Mouse (Mus musculus): ENCODE data around the gene Rassf3.

Gene Rassf3

GRCm38 (mm10) chr10:121419640-121420470 lies 56.3 kb downstream of the Rassf3 start:
- in situ Hi-C loops (cut with MboI; ENCODE audit: unreplicated experiment in 2 of 2): loop anchor here (5.0 kb wide), 1 partner anchor 87 kb away; no protein-coding TSS in a partner anchor

- in situ Hi-C loops (cut with MboI; ENCODE audit: unreplicated experiment in 2 of 2): loop anchor here (5.0 kb wide), 1 partner anchor 88 kb away; no protein-coding TSS in a partner anchor
Measured at GRCm38 (mm10) chr10:121418835-121419234, 57.3 kb downstream of the Rassf3 start.

GRCm38 (mm10) chr10:121414127-121414526 lies 62.0 kb downstream of the Rassf3 start:
- in situ Hi-C loops (cut with MboI; ENCODE audit: unreplicated experiment in 2 of 2): no loop called here

- in situ Hi-C loops (cut with MboI; ENCODE audit: unreplicated experiment in 2 of 2): no loop called here
Measured at GRCm38 (mm10) chr10:121412824-121413223, 63.3 kb downstream of the Rassf3 start.

- in situ Hi-C loops (cut with MboI; ENCODE audit: unreplicated experiment in 2 of 2): no loop called here
Measured at GRCm38 (mm10) chr10:121411721-121412455, 64.3 kb downstream of the Rassf3 start.

GRCm38 (mm10) chr10:121409717-121410116 lies 66.4 kb downstream of the Rassf3 start:
- in situ Hi-C loops (cut with MboI; ENCODE audit: unreplicated experiment in 2 of 2): no loop called here

GRCm38 (mm10) chr10:121403946-121404345 lies 72.2 kb downstream of the Rassf3 start:
- in situ Hi-C loops (cut with MboI; ENCODE audit: unreplicated experiment in 2 of 2): no loop called here

- in situ Hi-C loops (cut with MboI; ENCODE audit: unreplicated experiment in 2 of 2): no loop called here
Measured at GRCm38 (mm10) chr10:121403104-121403503, 73.0 kb downstream of the Rassf3 start.

GRCm38 (mm10) chr10:121401005-121401404 lies 75.1 kb downstream of the Rassf3 start:
- in situ Hi-C loops (cut with MboI; ENCODE audit: unreplicated experiment in 2 of 2): no loop called here

- in situ Hi-C loops (cut with MboI; ENCODE audit: unreplicated experiment in 2 of 2): no loop called here
Measured at GRCm38 (mm10) chr10:121398599-121398998, 77.5 kb downstream of the Rassf3 start.

GRCm38 (mm10) chr10:121395542-121396176 lies 80.5 kb downstream of the Rassf3 start:
- in situ Hi-C loops (cut with MboI; ENCODE audit: unreplicated experiment in 2 of 2): no loop called here

GRCm38 (mm10) chr10:121394789-121395325 lies 81.3 kb downstream of the Rassf3 start:
- in situ Hi-C loops (cut with MboI; ENCODE audit: unreplicated experiment in 2 of 2): no loop called here

- in situ Hi-C loops (cut with MboI; ENCODE audit: unreplicated experiment in 2 of 2): no loop called here
Measured at GRCm38 (mm10) chr10:121394270-121394669, 81.9 kb downstream of the Rassf3 start.

GRCm38 (mm10) chr10:121391901-121392300 lies 84.2 kb downstream of the Rassf3 start:
- in situ Hi-C loops (cut with MboI; ENCODE audit: unreplicated experiment in 2 of 2): no loop called here

GRCm38 (mm10) chr10:121390602-121391001 lies 85.5 kb downstream of the Rassf3 start:
- in situ Hi-C loops (cut with MboI; ENCODE audit: unreplicated experiment in 2 of 2): no loop called here

GRCm38 (mm10) chr10:121386347-121386746 lies 89.8 kb downstream of the Rassf3 start:
- in situ Hi-C loops (cut with MboI; ENCODE audit: unreplicated experiment in 2 of 2): no loop called here

GRCm38 (mm10) chr10:121385695-121386094 lies 90.5 kb downstream of the Rassf3 start:
- in situ Hi-C loops (cut with MboI; ENCODE audit: unreplicated experiment in 2 of 2): no loop called here

GRCm38 (mm10) chr10:121384710-121385109 lies 91.4 kb downstream of the Rassf3 start:
- in situ Hi-C loops (cut with MboI; ENCODE audit: unreplicated experiment in 2 of 2): no loop called here

- in situ Hi-C loops (cut with MboI; ENCODE audit: unreplicated experiment in 2 of 2): no loop called here
Measured at GRCm38 (mm10) chr10:121381280-121381679, 94.9 kb downstream of the Rassf3 start.

GRCm38 (mm10) chr10:121379387-121379786 lies 96.8 kb downstream of the Rassf3 start:
- in situ Hi-C loops (cut with MboI; ENCODE audit: unreplicated experiment in 2 of 2): no loop called here
